Mouse (Mus musculus): Measurements from ENCODE around the gene AC140267.1.

The AC140267.1 gene

GRCm38 (mm10) chr15:80263610-80264575, 28.3 kb downstream of the AC140267.1 start, which contains the start of gene Rps19bp1:
TSS of gene Rps19bp1 (minus strand) at chr15:80264315.
- 1% methylated on average over 66 of the region's 66 CpGs for WGBS

DNA sequence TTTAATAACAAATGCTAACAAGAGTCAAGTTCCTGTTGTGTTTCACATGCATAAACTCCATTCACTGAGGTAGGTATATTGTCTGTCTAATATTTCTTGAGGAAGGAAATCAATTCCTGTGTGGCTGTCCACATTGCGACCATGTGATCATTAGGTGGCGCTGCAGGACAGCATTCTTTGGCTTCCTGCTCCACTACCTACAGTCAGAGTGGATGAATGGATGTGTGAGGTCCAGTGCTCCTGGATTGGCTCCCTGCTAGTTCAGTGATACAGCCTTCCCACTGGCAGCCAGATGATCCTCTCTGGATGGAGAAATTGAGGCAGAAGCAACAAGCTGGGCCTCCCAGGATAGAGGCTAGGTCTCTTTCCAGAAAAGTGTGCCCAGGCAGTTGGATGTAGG, 30.6 kb downstream of the AC140267.1 start:
- 1% methylated on average over 2 of the region's 2 CpGs for WGBS

GRCm38 (mm10) chr15:80271858-80272396, 36.3 kb downstream of the AC140267.1 start:
- WGBS, result 54% methylated on average over 3 of the region's 3 CpGs

DNA sequence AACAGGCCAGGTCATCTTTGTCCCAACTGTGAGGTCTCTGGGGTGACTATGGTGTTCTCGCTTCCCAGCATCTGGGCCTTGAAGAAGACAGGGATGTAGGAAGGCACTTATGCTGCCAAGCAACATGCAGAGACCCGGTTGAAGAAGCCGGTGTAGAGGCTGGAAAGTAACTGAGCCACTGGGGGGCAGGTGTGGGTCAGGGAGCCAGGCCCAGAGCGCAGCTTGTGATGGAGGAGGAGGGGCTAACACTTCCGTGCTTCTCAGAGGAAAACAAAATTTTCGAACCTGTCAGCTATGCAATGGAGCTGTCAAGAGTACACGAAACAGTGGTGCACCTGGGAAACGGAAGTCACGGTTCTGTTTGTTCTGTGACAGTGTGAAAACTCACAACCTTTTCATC, 41.5 kb downstream of the AC140267.1 start:
- WGBS, result 37% methylated on average over 9 of the region's 9 CpGs

DNA sequence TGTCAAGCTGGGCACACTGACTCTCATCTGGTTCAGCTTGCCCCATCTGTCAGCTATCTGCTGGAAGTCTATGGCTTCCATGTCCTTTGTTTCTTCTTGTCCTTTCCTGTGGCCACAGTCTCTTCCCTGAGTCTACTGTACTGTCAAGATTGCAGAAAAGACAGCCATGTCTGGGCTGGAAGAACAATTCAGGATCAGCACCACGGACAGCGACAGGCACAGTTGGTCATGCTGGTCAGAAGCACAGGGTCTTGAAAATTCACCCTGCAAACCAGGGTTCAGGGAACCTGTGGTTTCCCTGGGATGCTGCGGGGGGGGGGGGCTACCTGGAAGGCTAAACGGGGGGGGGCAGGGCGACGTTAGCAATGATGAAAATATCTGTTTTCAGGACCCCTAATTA, 42.0 kb downstream of the AC140267.1 start:
- WGBS, result 8% methylated on average over 6 of the region's 6 CpGs

DNA sequence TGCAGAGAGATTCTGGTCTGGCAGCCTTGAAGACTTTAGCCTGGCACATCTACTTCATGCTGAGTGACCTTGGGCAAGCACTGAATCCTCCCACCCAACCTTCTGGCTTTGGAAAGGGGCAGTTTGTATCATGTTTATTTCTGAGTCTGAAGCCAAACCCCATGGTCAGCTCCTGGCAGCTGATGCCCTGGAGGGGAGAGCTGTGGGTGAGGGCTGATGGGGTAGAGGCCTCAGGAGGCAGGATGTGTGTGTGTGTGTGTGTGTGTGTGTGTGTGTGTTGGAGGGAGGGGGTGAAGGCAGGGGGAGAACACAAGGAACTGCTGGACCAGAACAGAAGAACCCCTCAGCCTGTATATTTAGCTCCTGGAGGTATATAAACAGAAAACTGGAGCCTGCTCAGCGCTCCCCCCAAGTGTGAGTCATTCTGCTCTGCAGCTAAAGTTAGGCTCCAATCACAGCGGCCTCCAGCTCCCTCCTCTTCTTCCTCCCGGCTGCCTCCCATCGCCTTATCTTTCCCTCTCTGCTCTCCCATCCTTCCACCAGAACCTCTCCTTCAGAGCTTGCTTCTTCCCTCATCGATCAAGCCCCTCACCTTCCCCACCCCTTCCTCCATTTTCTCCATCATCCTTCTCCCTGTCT, 42.6 kb downstream of the AC140267.1 start:
- WGBS, result 51% methylated on average over 5 of the region's 5 CpGs

DNA sequence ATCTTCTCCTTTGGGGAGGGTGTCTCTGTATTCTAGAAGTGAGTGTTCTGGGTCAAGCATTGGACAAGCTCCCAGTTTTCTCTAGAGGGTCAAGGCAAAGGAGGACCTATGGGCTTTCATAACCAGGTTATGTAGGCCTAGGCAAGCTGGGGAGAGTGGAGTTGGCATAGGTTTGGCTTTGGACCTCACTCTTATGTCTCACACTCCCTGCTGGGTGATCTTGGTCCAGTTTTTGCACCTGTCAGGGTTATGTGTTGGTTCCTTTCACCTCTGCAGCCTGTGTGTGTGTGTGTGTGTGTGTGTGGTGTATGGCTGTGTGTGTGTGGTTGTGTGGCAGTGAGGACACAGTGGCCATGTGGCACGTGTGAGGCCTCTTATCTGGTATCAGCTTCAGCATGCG, 43.4 kb downstream of the AC140267.1 start:
- 36% methylated on average over 2 of the region's 2 CpGs for WGBS

DNA sequence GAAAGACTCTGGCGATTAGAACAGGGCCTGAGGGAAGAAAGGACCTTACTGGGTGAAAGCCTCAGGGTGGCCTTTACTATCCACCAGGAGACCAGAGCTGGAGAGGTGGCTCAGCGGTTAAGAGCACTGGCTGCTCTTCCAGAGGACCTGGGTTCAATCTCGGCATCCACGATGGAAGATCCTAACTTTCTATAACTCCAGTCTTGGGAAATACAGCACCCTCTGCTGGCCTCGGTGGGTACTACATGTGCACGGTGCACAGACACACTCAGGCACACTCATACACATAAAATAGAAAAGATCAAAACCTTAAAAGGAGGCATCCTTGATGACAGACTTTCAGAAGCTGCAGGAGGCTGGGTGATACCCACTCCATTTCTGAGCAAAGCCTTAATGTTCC, 45.0 kb downstream of the AC140267.1 start:
- WGBS, result 32% methylated on average over 6 of the region's 6 CpGs

Data from cerebral cortex, adult 2 months (tissue).